Mouse (Mus musculus) limb, embryonic 10.5 days (tissue): Measurements from ENCODE around the gene Slfn4. TPM values are rescaled to one million over a fixed set of nuclear protein-coding genes. Genes with fewer than 3 reads are reported as not detected.
"Not testable (repeated sequence)": the region's sequence is repeated elsewhere in the genome, so short reads cannot be mapped to it uniquely, and the experiment has no call there.

Experiments used
- DNase-seq: peaks from one replicate; pipeline ENCODE4 v3.0.0-alpha.2; 2017; ENCODE audit warnings: low spot score
- H3K27ac ChIP-seq: fragments of 300-500 bp; sonication (generic); 2 replicates; pipeline ENCODE4 v1.5.1; 2016; ENCODE audit warnings: mild to moderate bottlenecking
- H3K27me3 ChIP-seq: fragments of 300-500 bp; sonication (generic); 2 replicates; pipeline ENCODE4 v1.6.1; 2016; ENCODE audit warnings: low read depth, mild to moderate bottlenecking; ENCODE audit not compliant: poor library complexity, severe bottlenecking
- H3K36me3 ChIP-seq: fragments of 300-500 bp; sonication (generic); 2 replicates; pipeline ENCODE4 v1.6.1; 2016; ENCODE audit warnings: mild to moderate bottlenecking, moderate library complexity
- H3K4me1 ChIP-seq: fragments of 300-500 bp; sonication (generic); 2 replicates; pipeline ENCODE4 v1.6.1; 2016
- H3K4me3 ChIP-seq: fragments of 300-500 bp; sonication (generic); 2 replicates; pipeline ENCODE4 v1.5.1; 2016; ENCODE audit warnings: mild to moderate bottlenecking, moderate library complexity
- H3K9me3 ChIP-seq: fragments of 300-500 bp; sonication (generic); replicated peaks from 2 replicates; pipeline ENCODE4 v1.6.1; 2016; ENCODE audit warnings: mild to moderate bottlenecking
- WGBS: fragments of 180-500 bp; shearing (Covaris S2); methylation state at CpG from one replicate; pipeline ENCODE4 v1.1.7; 2016; 5-methylcytosine and 5-hydroxymethylcytosine counted together
- polyA plus RNA-seq: library from polyadenylated mRNA; unstranded; fragments of >200 nt; fragmentation: Nextera tagmentation; extraction: Ambion mirVana; gene quantifications from 2 replicates; pipeline ENCODE4 v1.2.1, GENCODE M21; 2016

The Slfn4 gene
- not detected in 2 replicates for polyA plus RNA-seq

GRCm38 (mm10) chr11:83174948-83175539 lies at the start of gene Slfn4:
Slfn4 (plus strand) TSS chr11:83175186.
- no peak for DNase-seq
- Histone ChIP-seq H3K9me3 (no peaks in the 10 kb centered on the region), H3K27ac (no peak within 1 kb of the TSS), H3K4me1 (no peaks in the 10 kb centered on the region), H3K36me3 (no peaks in the 10 kb centered on the region), H3K4me3 (no peak within 1 kb of the TSS), H3K27me3 (no peaks in the 10 kb centered on the region)
- 90% methylated on average over 12 of the region's 12 CpGs for WGBS

GRCm38 (mm10) chr11:83125633-83126032 lies 49.4 kb upstream of the Slfn4 start:
- not testable (repeated sequence) for H3K9me3 ChIP-seq, H3K4me3 ChIP-seq, H3K36me3 ChIP-seq, H3K4me1 ChIP-seq, DNase-seq, H3K27me3 ChIP-seq, H3K27ac ChIP-seq
- 91% methylated on average over 1 of the region's 1 CpGs for WGBS

DNA sequence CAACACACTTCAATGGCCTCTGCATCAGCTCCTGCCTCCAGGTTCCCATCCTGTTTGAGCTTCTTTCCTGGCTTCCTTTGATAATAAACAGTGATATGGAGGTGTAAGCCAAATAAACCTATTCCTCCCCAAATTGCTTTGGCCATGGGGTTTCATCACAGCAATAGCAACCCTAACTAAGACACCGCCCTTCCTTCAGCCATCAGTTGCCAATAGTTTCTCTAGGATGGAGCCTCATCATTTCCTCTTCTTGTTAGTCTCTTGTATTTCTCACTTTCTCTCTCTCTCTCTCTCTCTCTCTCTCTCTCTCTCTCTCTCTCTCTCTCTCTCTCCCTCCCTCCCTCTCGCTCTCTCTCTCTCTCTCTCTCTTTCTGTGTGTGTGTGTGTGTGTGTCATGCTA lies 37.7 kb upstream of the Slfn4 start:
- not testable (repeated sequence) for H3K27me3 ChIP-seq
- WGBS, result 100% methylated on average over 1 of the region's 2 CpGs

DNA sequence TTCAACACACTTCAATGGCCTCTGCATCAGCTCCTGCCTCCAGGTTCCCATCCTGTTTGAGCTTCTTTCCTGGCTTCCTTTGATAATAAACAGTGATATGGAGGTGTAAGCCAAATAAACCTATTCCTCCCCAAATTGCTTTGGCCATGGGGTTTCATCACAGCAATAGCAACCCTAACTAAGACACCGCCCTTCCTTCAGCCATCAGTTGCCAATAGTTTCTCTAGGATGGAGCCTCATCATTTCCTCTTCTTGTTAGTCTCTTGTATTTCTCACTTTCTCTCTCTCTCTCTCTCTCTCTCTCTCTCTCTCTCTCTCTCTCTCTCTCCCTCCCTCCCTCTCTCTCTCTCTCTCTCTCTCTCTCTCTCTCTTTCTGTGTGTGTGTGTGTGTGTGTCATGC lies 26.0 kb upstream of the Slfn4 start:
- not testable (repeated sequence) for H3K9me3 ChIP-seq, H3K27me3 ChIP-seq, DNase-seq, H3K36me3 ChIP-seq, H3K27ac ChIP-seq, H3K4me1 ChIP-seq, H3K4me3 ChIP-seq
- WGBS, result no CpG with 5 or more reads among the region's 1 CpGs

More for the DNA sequence above, 37.7 kb upstream of the Slfn4 start:
- not testable (repeated sequence) for H3K9me3 ChIP-seq, H3K4me3 ChIP-seq, H3K4me1 ChIP-seq, H3K36me3 ChIP-seq, DNase-seq, H3K27ac ChIP-seq

DNA sequence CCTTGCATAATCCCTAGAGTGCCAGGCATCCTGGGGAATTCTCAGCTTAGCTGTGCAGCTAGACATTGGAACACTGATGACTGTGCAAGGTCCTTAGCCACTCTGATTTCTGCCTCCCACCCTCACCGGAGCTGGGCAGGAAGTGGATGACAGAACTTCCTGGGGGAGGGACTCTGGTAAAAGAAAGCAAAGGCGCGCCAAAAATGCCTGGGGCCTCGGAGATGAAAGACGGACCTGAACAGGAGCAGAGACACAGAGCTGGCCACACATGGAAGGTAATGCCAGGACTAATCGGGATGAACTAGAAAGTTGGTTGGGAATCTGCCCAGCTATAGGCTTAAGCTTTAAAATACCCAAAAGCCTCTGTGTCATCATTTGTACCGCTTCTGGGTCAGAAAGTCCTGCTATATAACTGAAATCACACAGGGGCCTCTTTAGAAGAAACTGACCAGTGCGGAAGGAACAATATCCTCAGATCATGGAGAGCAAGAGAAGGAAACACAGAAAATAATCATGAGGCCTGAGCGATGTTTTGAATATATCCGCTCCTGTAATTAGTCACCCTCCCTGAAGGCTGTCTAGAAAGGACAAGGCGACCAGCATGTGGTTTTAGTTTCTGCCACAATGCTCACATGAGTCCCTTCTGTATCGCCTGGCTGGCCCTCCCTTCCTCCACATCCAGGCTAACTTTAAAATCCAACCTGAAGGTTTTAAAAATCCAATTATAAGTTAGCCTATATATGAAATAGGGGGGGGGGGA lies 16.3 kb downstream of the Slfn4 start, which contains the start of gene Slfn3:
Slfn3 (plus strand) TSS at position 197 of the 760 bp plus-strand sequence.
- Histone ChIP-seq H3K4me1 (no peaks in the 10 kb centered on the region), H3K4me3 (no peak within 1 kb of the TSS), H3K27ac (no peak within 1 kb of the TSS), H3K27me3 (no peaks in the 10 kb centered on the region), H3K36me3 (no peaks in the 10 kb centered on the region), H3K9me3 (no peaks in the 10 kb centered on the region)
- 82% methylated on average over 12 of the region's 12 CpGs for WGBS
- DNase-seq, result no peak

DNA sequence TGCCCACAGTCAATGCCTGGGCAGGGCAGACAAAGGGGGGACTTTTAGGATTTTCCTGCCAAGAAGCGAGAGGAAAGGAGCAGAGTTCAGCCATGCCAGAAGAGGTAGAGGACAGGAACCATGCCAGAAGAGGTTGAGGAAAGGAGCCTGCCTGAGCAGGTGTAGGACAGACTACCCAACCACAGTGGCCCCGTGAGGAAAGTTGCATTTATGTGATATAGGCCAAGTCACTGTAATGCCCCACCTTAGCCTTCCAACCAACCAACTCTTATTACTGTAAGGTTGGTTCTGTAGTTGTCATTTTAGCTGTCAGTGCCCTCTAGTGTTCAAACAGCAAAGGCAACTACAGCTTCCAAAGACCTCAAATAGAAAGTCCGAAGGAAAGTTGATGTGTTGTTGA lies 17.0 kb downstream of the Slfn4 start:
- no peak overlapping the region for H3K4me3 ChIP-seq
- H3K9me3 ChIP-seq, result no peaks in the 10 kb centered on the region
- no peak overlapping the region for H3K27ac ChIP-seq
- WGBS, result 68% methylated on average over 3 of the region's 3 CpGs
- H3K36me3 ChIP-seq, result no peaks in the 10 kb centered on the region
- no peaks in the 10 kb centered on the region for H3K4me1 ChIP-seq
- no peaks in the 10 kb centered on the region for H3K27me3 ChIP-seq
- no peak for DNase-seq

GRCm38 (mm10) chr11:83205002-83205401 lies 30.0 kb downstream of the Slfn4 start:
- Histone ChIP-seq H3K4me3 (no peak overlapping the region), H3K4me1 (no peaks in the 10 kb centered on the region), H3K27me3 (no peaks in the 10 kb centered on the region), H3K27ac (no peak overlapping the region), H3K36me3 (no peaks in the 10 kb centered on the region), H3K9me3 (no peaks in the 10 kb centered on the region)
- no peak for DNase-seq

- Histone ChIP-seq H3K27ac (no peak overlapping the region), H3K9me3 (no peaks in the 10 kb centered on the region), H3K36me3 (no peaks in the 10 kb centered on the region), H3K4me1 (no peaks in the 10 kb centered on the region), H3K4me3 (no peak overlapping the region), H3K27me3 (no peaks in the 10 kb centered on the region)
- DNase-seq, result no peak
- 78% methylated on average over 1 of the region's 1 CpGs for WGBS
Observed at GRCm38 (mm10) chr11:83216119-83216518, 41.1 kb downstream of the Slfn4 start.

DNA sequence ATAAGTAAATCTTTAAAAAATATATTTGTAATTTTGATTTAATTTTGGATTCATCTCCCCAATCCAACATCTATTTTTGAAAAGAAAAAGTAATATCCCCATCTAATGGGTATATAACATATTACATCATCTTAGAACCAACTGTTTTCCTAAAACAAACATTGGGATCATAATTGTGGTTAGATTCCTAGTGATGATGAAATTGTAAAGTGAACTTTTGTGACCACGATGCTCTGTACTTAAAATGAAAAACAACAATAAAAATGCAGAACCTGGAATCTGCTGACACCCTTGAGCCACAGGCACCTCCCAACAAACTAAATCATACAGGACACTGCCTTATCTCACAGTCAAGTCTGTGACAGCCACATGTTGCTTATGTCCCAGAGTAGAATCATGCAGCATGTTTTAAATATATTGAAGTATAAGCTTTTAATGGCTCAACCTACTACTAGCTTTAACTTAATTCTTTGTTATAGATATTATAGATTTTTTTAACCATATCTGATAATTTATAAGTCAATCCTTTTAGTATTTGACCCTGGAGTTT lies 46.4 kb downstream of the Slfn4 start:
- no peaks in the 10 kb centered on the region for H3K27me3 ChIP-seq
- 82% methylated on average over 1 of the region's 1 CpGs for WGBS
- no peaks in the 10 kb centered on the region for H3K36me3 ChIP-seq

DNA sequence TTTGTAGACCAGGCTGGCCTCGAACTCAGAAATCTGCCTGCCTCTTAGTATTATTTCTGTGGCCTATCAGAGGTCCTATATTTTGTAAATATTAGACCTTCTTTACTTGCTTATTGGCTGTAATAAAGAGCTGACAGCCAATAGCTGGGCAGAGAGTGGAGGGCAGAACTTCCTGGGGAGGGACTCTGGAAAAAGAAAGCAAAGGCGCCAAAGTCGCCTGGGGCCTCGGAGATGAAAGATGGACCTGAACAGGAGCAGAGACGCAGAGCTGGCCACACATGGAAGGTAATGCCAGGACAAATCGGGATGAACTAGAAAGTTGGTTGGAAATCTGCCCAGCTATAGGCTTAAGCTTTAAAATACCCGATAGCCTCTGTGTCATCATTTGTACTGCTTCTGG lies 48.4 kb downstream of the Slfn4 start:
- no peak overlapping the region for H3K4me3 ChIP-seq

More for the DNA sequence above, 46.4 kb downstream of the Slfn4 start:
- Histone ChIP-seq H3K9me3 (no peaks in the 10 kb centered on the region), H3K4me1 (no peaks in the 10 kb centered on the region), H3K27ac (no peak overlapping the region), H3K4me3 (no peak overlapping the region)
- DNase-seq, result no peak

DNA sequence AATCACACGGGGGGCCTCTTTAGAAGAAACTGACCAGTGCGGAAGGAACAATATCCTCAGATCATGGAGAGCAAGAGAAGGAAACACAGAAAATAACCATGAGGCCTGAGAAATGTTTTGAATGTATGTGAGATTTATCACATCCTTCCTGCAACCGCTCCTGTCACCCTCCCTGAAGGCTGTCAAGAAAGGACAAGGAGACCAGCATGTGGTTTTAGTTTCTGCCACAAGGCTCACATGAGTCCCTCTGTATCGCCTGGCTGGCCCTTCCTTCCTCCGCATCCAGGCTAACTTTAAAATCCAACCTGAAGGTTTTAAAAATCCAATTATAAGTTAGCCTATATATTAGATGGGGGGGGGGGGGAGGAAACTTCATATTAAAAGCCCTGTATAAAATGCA lies 48.8 kb downstream of the Slfn4 start:
- WGBS, result 82% methylated on average over 5 of the region's 5 CpGs
- not testable (repeated sequence) for DNase-seq, H3K36me3 ChIP-seq, H3K27ac ChIP-seq, H3K4me1 ChIP-seq, H3K4me3 ChIP-seq, H3K27me3 ChIP-seq, H3K9me3 ChIP-seq

More for the DNA sequence above, 48.4 kb downstream of the Slfn4 start:
- 85% methylated on average over 7 of the region's 7 CpGs for WGBS
- H3K27ac ChIP-seq, result no peak overlapping the region
- no peaks in the 10 kb centered on the region for H3K27me3 ChIP-seq
- no peak for DNase-seq
- H3K36me3 ChIP-seq, result no peaks in the 10 kb centered on the region
- no peaks in the 10 kb centered on the region for H3K9me3 ChIP-seq
- no peaks in the 10 kb centered on the region for H3K4me1 ChIP-seq

GRCm38 (mm10) chr11:83224217-83224616 lies 49.2 kb downstream of the Slfn4 start:
- 92% methylated on average over 9 of the region's 9 CpGs for WGBS
- DNase-seq, result no peak
- H3K4me3 ChIP-seq, result no peak overlapping the region
- H3K4me1 ChIP-seq, result no peaks in the 10 kb centered on the region
- no peaks in the 10 kb centered on the region for H3K27me3 ChIP-seq
- no peak overlapping the region for H3K27ac ChIP-seq
- no peaks in the 10 kb centered on the region for H3K36me3 ChIP-seq
- no peaks in the 10 kb centered on the region for H3K9me3 ChIP-seq

DNA sequence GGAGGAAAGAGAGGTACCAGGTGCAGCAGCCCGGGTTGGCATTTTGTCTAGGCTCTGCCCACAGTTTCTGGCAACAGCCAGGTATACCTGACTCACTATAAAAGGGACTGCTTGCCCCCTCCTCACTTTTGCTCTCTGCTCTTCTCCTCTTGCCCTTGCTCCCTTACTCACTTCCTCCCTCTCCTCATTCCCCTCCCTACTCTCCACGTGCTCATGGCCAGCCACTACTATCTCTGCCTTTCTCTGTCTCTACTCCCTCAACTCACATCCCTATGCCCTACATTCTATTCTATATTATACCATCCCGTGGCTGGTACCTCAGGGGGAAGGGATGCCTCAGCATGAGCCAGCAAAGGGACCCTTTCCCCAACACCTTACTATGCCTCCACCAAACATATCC lies 49.8 kb downstream of the Slfn4 start:
- Histone ChIP-seq H3K36me3 (no peaks in the 10 kb centered on the region), H3K27me3 (no peaks in the 10 kb centered on the region), H3K9me3 (no peaks in the 10 kb centered on the region), H3K27ac (no peak overlapping the region), H3K4me1 (no peaks in the 10 kb centered on the region), H3K4me3 (no peak overlapping the region)
- 74% methylated on average over 3 of the region's 3 CpGs for WGBS
- no peak for DNase-seq
